In genomic region chr7:82265365-82265764, GRCm38 (mm10) we compare ENCODE assay signal across 25 mouse cellular contexts.
A peak's percentile ranks its signal among the peaks of the same experiment; 100 is the strongest.
DNase-seq lines count a peak whose midpoint lies in the region; ATAC-seq and TF ChIP-seq lines count a peak whose summit lies in the region.
"Had no signal": no experiment of that assay in that cellular context is flagged by ENCODE, and none has a peak within 500 bp of the region (broad histone marks: within the 10 kb centered on the region; RNA-seq: fewer than 3 reads in every experiment).

No protein-coding gene starts in this region.

- 43% methylated on average over 4 of the region's 4 CpGs for WGBS in lung, embryonic 15.5 days
- 40% methylated on average over 4 of the region's 4 CpGs for WGBS in stomach, postnatal 0 days

- no peak overlapping the region for H3K4me2 ChIP-seq in lung, embryonic 15.5 days
- no peak overlapping the region for H3K4me2 ChIP-seq in stomach, postnatal 0 days (replicated peaks; ENCODE audit: low read depth)
- H3K4me2 ChIP-seq: forebrain, embryonic 13.5 days; heart, embryonic 13.5 days; hindbrain, embryonic 14.5 days had no signal

- no peak overlapping the region for H3K4me3 ChIP-seq in lung, embryonic 15.5 days
- H3K4me3 ChIP-seq in stomach, postnatal 0 days (ENCODE audit: low read depth, low read length), result no peak overlapping the region
- H3K4me3 ChIP-seq: forebrain, embryonic 10.5 days; forebrain, embryonic 13.5 days; heart, adult 2 months; heart, embryonic 10.5 days; heart, embryonic 13.5 days had no signal

- ATAC-seq in lung, embryonic 15.5 days (ENCODE audit: borderline replicate concordance, extremely low read depth, low FRiP score, low TSS enrichment), result peak; percentile 28; the same call in 1 of the 2 replicates
- peak; percentile 63; the same call in 1 of the 2 replicates for ATAC-seq in stomach, postnatal 0 days (ENCODE audit: low FRiP score, low TSS enrichment)
- ATAC-seq: CD4-positive, CD25-positive, alpha-beta regulatory T cell, adult 4 months; forebrain, embryonic 13.5 days; forebrain, embryonic 16.5 days; hindbrain, postnatal 0 days; Patski had no signal

- H3K27ac ChIP-seq in lung, embryonic 15.5 days, result no peak overlapping the region
- no peak overlapping the region for H3K27ac ChIP-seq in stomach, postnatal 0 days (replicated peaks)
- H3K27ac ChIP-seq: forebrain, embryonic 10.5 days; forebrain, embryonic 13.5 days; heart, adult 2 months; heart, embryonic 10.5 days; heart, embryonic 13.5 days; hindbrain, embryonic 14.5 days; hindbrain, postnatal 0 days had no signal

- H3K36me3 ChIP-seq in lung, embryonic 15.5 days, result no peaks in the 10 kb centered on the region
- H3K36me3 ChIP-seq in stomach, postnatal 0 days (ENCODE audit: control insufficient read depth, insufficient read depth, low read length), result no peaks in the 10 kb centered on the region
- H3K36me3 ChIP-seq: forebrain, embryonic 10.5 days; heart, embryonic 10.5 days; heart, embryonic 13.5 days had no signal

- no peak for DNase-seq in lung, postnatal 25 days (ENCODE audit: low spot score)
- DNase-seq in lung, postnatal 36 days, result peak; percentile 12
- DNase-seq in lung, postnatal 10 days, result no peak
- peak; percentile 27 for DNase-seq in stomach, postnatal 0 days (ENCODE audit: low spot score)
- no peak for DNase-seq in right cerebral cortex, postnatal 10 days (ENCODE audit: low spot score in 2 of 2)
- DNase-seq: adrenal gland, postnatal 10 days; adrenal gland, postnatal 36 days; cerebellum, adult 11 months; cerebellum, adult 8-10 months; cerebellum, postnatal 14 days; gastrocnemius, postnatal 10 days; gastrocnemius, postnatal 36 days; heart, adult 2 months; heart, postnatal 14 days; heart, postnatal 4 days had no signal

- no peak overlapping the region for H3K9ac ChIP-seq in lung, embryonic 15.5 days
- no peak overlapping the region for H3K9ac ChIP-seq in stomach, postnatal 0 days (ENCODE audit: low read length)
- H3K9ac ChIP-seq: forebrain, embryonic 13.5 days; heart, embryonic 13.5 days; hindbrain, embryonic 14.5 days had no signal

- H3K9me3 ChIP-seq in lung, embryonic 15.5 days, result no peaks in the 10 kb centered on the region
- H3K9me3 ChIP-seq in stomach, postnatal 0 days (ENCODE audit: control insufficient read depth, low read length), result no peaks in the 10 kb centered on the region
- H3K9me3 ChIP-seq: forebrain, embryonic 10.5 days; forebrain, embryonic 13.5 days; heart, embryonic 10.5 days; heart, embryonic 13.5 days had no signal

- TF ChIP-seq EP300 in stomach, postnatal 0 days (optimal IDR thresholded peaks at IDR 0.05), result no peak

- TF ChIP-seq CTCF in stomach, postnatal 0 days (IDR thresholded peaks at IDR 0.05; ENCODE audit: low read depth), result no peak

- no peaks in the 10 kb centered on the region for H3K27me3 ChIP-seq in lung, embryonic 15.5 days
- H3K27me3 ChIP-seq in stomach, postnatal 0 days (ENCODE audit: control insufficient read depth, insufficient read depth, low read length), result no peaks in the 10 kb centered on the region
- H3K27me3 ChIP-seq: forebrain, embryonic 13.5 days; heart, embryonic 13.5 days; Patski had no signal

- peaks cover 5% of the 10 kb centered on the region; the same call in 1 of the 2 replicates for H3K4me1 ChIP-seq in lung, embryonic 15.5 days
- H3K4me1 ChIP-seq in stomach, postnatal 0 days (replicated peaks; ENCODE audit: control insufficient read depth, insufficient read depth), result no peaks in the 10 kb centered on the region
- H3K4me1 ChIP-seq: forebrain, embryonic 10.5 days; forebrain, embryonic 13.5 days; heart, embryonic 10.5 days; heart, embryonic 13.5 days had no signal

Comparison
In these comparisons a context has a peak if more than half of its experiments do, and no peak if none do; other contexts are left out.
1. DNase-seq: peak in lung, postnatal 36 days (single experiment) and stomach, postnatal 0 days (single experiment); none in lung, postnatal 25 days (single experiment), lung, postnatal 10 days (single experiment) and right cerebral cortex, postnatal 10 days (0 of 2).